Mouse (Mus musculus): ENCODE results near the gene Sarnp.

- TF ChIP-seq CTCF (conservative IDR thresholded peaks at IDR 0.05; ENCODE audit: insufficient read depth, insufficient read length, low read depth, low read length) (no peak), POLR2A (IDR thresholded peaks at IDR 0.05; ENCODE audit: low read depth, low read length) (no peak)
These were observed 100.3 kb downstream of the Sarnp start for GRCm38 (mm10) chr10:128917400-128917799.

Measured in kidney, adult 2 months (tissue).